Mouse (Mus musculus): ENCODE measurements around the gene Vmn1r169.
"Not testable (repeated sequence)": the region's sequence is repeated elsewhere in the genome, so short reads cannot be mapped to it uniquely, and the experiment has no call there.

The Vmn1r169 gene

GRCm38 (mm10) chr7:23575226-23575625, at the start of gene Vmn1r169:
Vmn1r169 (plus strand) TSS chr7:23575526.
- in situ Hi-C loops (cut with MboI; ENCODE audit: unreplicated experiment in 2 of 2): not testable (repeated sequence)

- in situ Hi-C loops (cut with MboI; ENCODE audit: unreplicated experiment in 2 of 2): not testable (repeated sequence)
These were observed 35.9 kb upstream of the Vmn1r169 start, which contains the start of gene Vmn1r168 for GRCm38 (mm10) chr7:23539432-23539831. Vmn1r168 (plus strand) TSS chr7:23539732.

GRCm38 (mm10) chr7:23605875-23606274, 30.5 kb downstream of the Vmn1r169 start, which contains the start of gene Vmn1r170:
Vmn1r170 (plus strand) TSS chr7:23606175.
- in situ Hi-C loops (cut with MboI; ENCODE audit: unreplicated experiment in 2 of 2): not testable (repeated sequence)
